Mouse (Mus musculus) MEL (cell line): Measurements from ENCODE around the gene Chmp3. TPM values are rescaled to one million over a fixed set of nuclear protein-coding genes. Genes with fewer than 3 reads are reported as not detected.

ENCODE experiments used
- DNase-seq: peaks from one replicate; pipeline ENCODE4 v3.0.0; 2011; ENCODE audit warnings: low read depth, low spot score
- H3K27ac ChIP-seq: 2 replicates; pipeline ENCODE4 v1.5.1; 2012; ENCODE audit warnings: low read depth, mild to moderate bottlenecking, control low read depth, low read length, moderate library complexity; ENCODE audit not compliant: control insufficient read depth
- H3K27me3 ChIP-seq, 2 experiments: fragments of 150-350 bp in 1 of 2; sonication (generic) in 1 of 2; 2 replicates each; pipeline ENCODE4 v1.6.1; 2012; ENCODE audit warnings: low read length in 2 of 2, mild to moderate bottlenecking in 2 of 2, improper control_type of control experiment in 1 of 2, moderate library complexity in 1 of 2; ENCODE audit not compliant: insufficient read depth in 2 of 2, control insufficient read depth in 1 of 2
- H3K36me3 ChIP-seq, 2 experiments: 2 replicates each; pipeline ENCODE4 v1.6.1; 2012 to 2014; ENCODE audit warnings: low read length in 2 of 2, improper control_type of control experiment in 1 of 2, inconsistent platforms in 1 of 2, mild to moderate bottlenecking in 1 of 2; ENCODE audit not compliant: insufficient read depth in 2 of 2, control insufficient read depth in 1 of 2
- H3K4me1 ChIP-seq, 2 experiments: fragments of 150-350 bp in 1 of 2; sonication (generic) in 1 of 2; 2 replicates each; pipeline ENCODE4 v1.6.1; 2012; ENCODE audit warnings: low read length in 2 of 2, improper control_type of control experiment in 1 of 2, mild to moderate bottlenecking in 1 of 2; ENCODE audit not compliant: insufficient read depth in 2 of 2, control insufficient read depth in 1 of 2
- H3K4me3 ChIP-seq, 2 experiments: fragments of 150-350 bp in 1 of 2; sonication (generic) in 1 of 2; 2 replicates each; pipeline ENCODE4 v1.5.1; 2012; ENCODE audit warnings: low read depth in 2 of 2, low read length in 2 of 2, mild to moderate bottlenecking in 2 of 2, moderate library complexity in 2 of 2, control low read depth in 1 of 2, improper control_type of control experiment in 1 of 2; ENCODE audit not compliant: control insufficient read depth in 1 of 2, insufficient read depth in 1 of 2
- H3K79me2 ChIP-seq: 2 replicates; pipeline ENCODE4 v1.6.1; 2012; ENCODE audit warnings: mild to moderate bottlenecking, low read length, moderate library complexity; ENCODE audit not compliant: control insufficient read depth, poor library complexity, insufficient read depth
- H3K9ac ChIP-seq: 2 replicates; pipeline ENCODE4 v1.6.1; 2012; ENCODE audit warnings: low read depth, mild to moderate bottlenecking, control low read depth, low read length, moderate library complexity; ENCODE audit not compliant: control insufficient read depth, poor library complexity, severe bottlenecking
- H3K9me3 ChIP-seq: fragments of 150-350 bp; sonication (generic); replicated peaks from 2 replicates; pipeline ENCODE4 v1.6.1; 2012; ENCODE audit warnings: mild to moderate bottlenecking, low read length, improper control_type of control experiment, moderate library complexity; ENCODE audit not compliant: insufficient read depth
- CHD1 ChIP-seq: IDR thresholded peaks from 2 replicates; pipeline ENCODE4 v1.6.1; 2012; ENCODE audit warnings: low read depth, mild to moderate bottlenecking, inconsistent platforms, low read length, improper control_type of control experiment
- MAFK ChIP-seq: IDR thresholded peaks from 2 replicates; pipeline ENCODE4 v1.6.1; 2011; ENCODE audit warnings: low read depth, mild to moderate bottlenecking, low read length, improper control_type of control experiment, borderline replicate concordance
- MXI1 ChIP-seq: IDR thresholded peaks from 2 replicates; pipeline ENCODE4 v1.6.1; 2011; ENCODE audit warnings: mild to moderate bottlenecking, low read depth, low read length, improper control_type of control experiment
- polyA plus RNA-seq, 2 experiments: library from polyadenylated mRNA; stranded (reverse) in 1 of 2; unstranded in 1 of 2; fragments of >175 nt in 1 of 2; fragments of >200 nt in 1 of 2; gene quantifications; 2 replicates each; pipeline versions ENCODE4 v1.2.1 to v1.2.4; 2012; ENCODE audit warnings: low replicate concordance in 2 of 2, low read depth in 1 of 2; ENCODE audit not compliant: insufficient read length in 2 of 2, insufficient read depth in 1 of 2, missing spikeins in 1 of 2
- total RNA-seq: library from RNA; depleted of rRNA; stranded (reverse); fragments of 300-350 nt; gene quantifications from 2 replicates; pipeline ENCODE4 v1.2.3, GENCODE M21; 2012; rRNA removed

Chmp3 gene
- total and polyA plus RNA-seq, 3 experiments, result 41.7 to 69.3 TPM; not detected in 1

DNA sequence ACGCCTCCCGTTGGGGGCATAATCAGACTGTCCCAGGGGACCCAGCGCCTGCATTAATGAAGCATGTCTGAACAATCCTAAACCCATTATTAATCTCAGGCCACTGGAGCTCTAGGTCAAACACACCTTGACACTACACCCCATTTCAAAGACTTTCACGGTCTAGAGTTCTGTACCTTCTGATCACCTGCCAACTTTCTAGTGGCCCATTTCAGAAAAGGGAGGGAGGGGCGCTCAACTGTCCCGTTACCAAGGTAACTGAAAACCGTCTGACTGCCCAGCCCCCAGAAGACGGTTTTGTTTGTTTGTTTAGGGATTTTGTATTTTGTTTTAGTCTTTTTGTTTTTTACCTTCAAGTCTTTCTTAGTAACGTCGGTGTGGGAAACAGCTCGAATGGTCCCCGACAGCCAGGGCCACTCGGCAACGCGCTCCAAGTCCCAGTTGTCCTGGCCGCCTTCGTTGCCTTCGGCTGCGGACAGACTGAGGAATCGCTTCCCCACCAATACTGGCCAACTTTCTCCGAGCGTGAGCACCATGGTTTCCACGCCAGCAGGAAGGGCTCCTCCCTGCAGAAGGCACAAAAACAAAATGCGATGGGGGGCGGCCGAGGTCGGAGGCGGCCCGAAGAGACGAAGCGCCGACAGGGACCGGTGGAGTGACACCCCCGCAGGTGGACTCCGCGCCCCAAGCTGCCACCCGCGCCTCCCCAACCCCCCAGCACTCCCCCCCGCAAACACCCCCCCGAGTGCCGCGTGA lies 88.3 kb downstream of the Chmp3 start:
- Histone ChIP-seq H3K36me3 (peaks cover 16 to 38% of the 10 kb centered on the region in 2 experiments), H3K27ac (peak overlapping the region; percentile 77), H3K4me1 (peaks cover 5 to 16% of the 10 kb centered on the region in 2 experiments; a peak in 2 of 4 replicates), H3K9me3 (no peaks in the 10 kb centered on the region), H3K9ac (peak overlapping the region; percentile 88), H3K27me3 (no peaks in the 10 kb centered on the region), H3K4me3 (peak overlapping the region; percentile 88 to 92), H3K79me2 (peaks cover 18% of the 10 kb centered on the region)
- TF ChIP-seq MAFK, result no peak
- TF ChIP-seq MXI1, result peak; percentile 4; the same call in 1 of the 2 replicates
- TF ChIP-seq CHD1, result 0 out of 2 replicates have a peak, but pooled peaks have one; percentile 17
- DNase-seq, result peak; percentile 43

Other genes with a start within 250 kb of the Chmp3 start
- 0.07 TPM in 1 of 2 replicates, not detected in the other for gene Smyd1, start 221.6 kb upstream of the Chmp3 start, total RNA-seq
- gene Smyd1, start 221.6 kb upstream of the Chmp3 start, polyA plus RNA-seq, result under 1 TPM in 1 of 2 experiments, not detected in 1; 0.19 TPM
- gene Cd8b1, start 221.0 kb upstream of the Chmp3 start, total RNA-seq, result not detected in 2 replicates
- not detected for gene Cd8b1, start 221.0 kb upstream of the Chmp3 start, polyA plus RNA-seq
- gene Cd8a, start 170.4 kb upstream of the Chmp3 start, total RNA-seq, result not detected in 2 replicates
- gene Cd8a, start 170.4 kb upstream of the Chmp3 start, polyA plus RNA-seq, result not detected
- gene Rmnd5a, start 103.2 kb upstream of the Chmp3 start, total RNA-seq, result 22.2 and 22.6 TPM in 2 replicates
- 100 to 1,000 TPM in 1 of 2 experiments, 10 to 100 TPM in 1; 23.3 to 497 TPM for gene Rmnd5a, start 103.2 kb upstream of the Chmp3 start, polyA plus RNA-seq
- 3.3 and 3.9 TPM in 2 replicates for gene Rnf103, start 49.9 kb upstream of the Chmp3 start, total RNA-seq
- 1 to 10 TPM in 1 of 2 experiments, not detected in 1; 4.9 TPM for gene Rnf103, start 49.9 kb upstream of the Chmp3 start, polyA plus RNA-seq
- 14.4 and 27.2 TPM in 2 replicates for gene Kdm3a, start 89.2 kb downstream of the Chmp3 start, total RNA-seq
- gene Kdm3a, start 89.2 kb downstream of the Chmp3 start, polyA plus RNA-seq, result 10 to 100 TPM in 1 of 2 experiments, not detected in 1; 35.5 TPM
- 0.07 and 0.12 TPM in 2 replicates for gene Reep1, start 163.8 kb downstream of the Chmp3 start, total RNA-seq
- gene Reep1, start 163.8 kb downstream of the Chmp3 start, polyA plus RNA-seq, result under 1 TPM in 1 of 2 experiments, not detected in 1; 0.36 TPM